32 mouse cellular contexts compared by ENCODE assay signal in the genomic region with DNA sequence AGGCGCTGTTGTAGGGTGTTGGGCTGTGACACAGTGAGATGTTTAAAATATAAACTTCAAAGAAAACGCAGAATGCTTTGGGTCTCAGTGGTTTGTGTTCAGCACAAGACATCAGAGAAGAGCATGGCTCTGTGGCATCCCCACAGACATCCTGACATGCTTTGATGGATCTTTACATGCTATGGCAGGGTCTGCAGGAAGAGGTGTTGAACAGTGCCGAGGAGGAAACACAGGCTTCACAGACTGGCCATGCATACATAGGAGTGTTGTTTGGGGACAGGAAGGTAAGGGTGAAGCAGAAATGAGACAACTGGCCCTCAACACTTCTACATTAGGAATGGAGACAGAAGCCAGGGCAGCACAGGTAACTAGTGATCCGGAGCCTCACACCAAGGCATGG. TPM values are rescaled to one million over a fixed set of nuclear protein-coding genes. Genes with fewer than 3 reads are reported as not detected.
DNase-seq lines count a peak whose midpoint lies in the region; ATAC-seq lines count a peak whose summit lies in the region.
"Had no signal": no experiment of that assay in that cellular context is flagged by ENCODE, and none has a peak within 500 bp of the region (broad histone marks: within the 10 kb centered on the region; RNA-seq: fewer than 3 reads in every experiment).

No protein-coding gene starts in this region.

- no peaks in the 10 kb centered on the region for H3K4me1 ChIP-seq in hindbrain, embryonic 11.5 days (replicated peaks; ENCODE audit: control insufficient read depth, insufficient read depth, low read length)
- H3K4me1 ChIP-seq: embryonic facial prominence, embryonic 12.5 days; forebrain, embryonic 12.5 days; heart, embryonic 10.5 days; hindbrain, embryonic 15.5 days; limb, embryonic 12.5 days; neural tube, embryonic 15.5 days had no signal

- H3K27ac ChIP-seq in hindbrain, embryonic 11.5 days (ENCODE audit: low read depth, low read length): no peak overlapping the region
- H3K27ac ChIP-seq: embryonic facial prominence, embryonic 12.5 days; forebrain, embryonic 12.5 days; heart, embryonic 10.5 days; hindbrain, embryonic 15.5 days; kidney, postnatal 0 days; layer of hippocampus, adult 2 months; limb, embryonic 12.5 days; neural tube, embryonic 15.5 days had no signal

- H3K9ac ChIP-seq in hindbrain, embryonic 11.5 days (ENCODE audit: low read depth, low read length): no peak overlapping the region
- H3K9ac ChIP-seq: embryonic facial prominence, embryonic 12.5 days; forebrain, embryonic 12.5 days; hindbrain, embryonic 15.5 days; limb, embryonic 12.5 days; liver, postnatal 0 days; neural tube, embryonic 15.5 days had no signal

- no peaks in the 10 kb centered on the region for H3K36me3 ChIP-seq in hindbrain, embryonic 11.5 days (ENCODE audit: control insufficient read depth, insufficient read depth, low read length)
- H3K36me3 ChIP-seq: embryonic facial prominence, embryonic 12.5 days; forebrain, embryonic 12.5 days; G1E; heart, embryonic 10.5 days; hindbrain, embryonic 15.5 days; limb, embryonic 12.5 days; neural tube, embryonic 15.5 days had no signal

- no peak for ATAC-seq in hindbrain, embryonic 11.5 days (ENCODE audit: low FRiP score)
- ATAC-seq: liver, postnatal 0 days; lung, postnatal 0 days; Patski had no signal

- no peaks in the 10 kb centered on the region for H3K27me3 ChIP-seq in hindbrain, embryonic 11.5 days (ENCODE audit: control insufficient read depth, insufficient read depth, low read length)
- H3K27me3 ChIP-seq: CH12.LX; embryonic facial prominence, embryonic 12.5 days; forebrain, embryonic 12.5 days; hindbrain, embryonic 15.5 days; neural tube, embryonic 15.5 days had no signal

- no peak overlapping the region for H3K4me3 ChIP-seq in hindbrain, embryonic 11.5 days (ENCODE audit: low read depth, low read length)
- H3K4me3 ChIP-seq: embryonic facial prominence, embryonic 12.5 days; forebrain, embryonic 12.5 days; heart, embryonic 10.5 days; hindbrain, embryonic 15.5 days; layer of hippocampus, adult 2 months; limb, embryonic 12.5 days; neural tube, embryonic 15.5 days had no signal

- peak; percentile 8 for DNase-seq in lung, postnatal 25 days (ENCODE audit: low spot score)
- DNase-seq in lung, postnatal 4 days: no peak
- peak; percentile 70 for DNase-seq in induced T-regulatory cell, adult 2 months (ENCODE audit: low read depth)
- DNase-seq in thymus, postnatal 0 days (ENCODE audit: low spot score): peak; percentile 42
- DNase-seq in kidney, postnatal 4 days: no peak
- no peak for DNase-seq in cerebellum, adult 11-12 months
- no peak for DNase-seq in hindbrain, embryonic 11.5 days (ENCODE audit: low spot score)
- DNase-seq: adrenal gland, adult 8-10 months; cerebellum, adult 18-20 months; cerebellum, postnatal 14 days; heart, postnatal 4 days; kidney, adult 2 months; layer of hippocampus, postnatal 36 days; liver, postnatal 0 days; right cerebral cortex, adult 18-20 months; right cerebral cortex, postnatal 4 days had no signal

- H3K4me2 ChIP-seq in hindbrain, embryonic 11.5 days (replicated peaks; ENCODE audit: low read depth, low read length): no peak overlapping the region
- H3K4me2 ChIP-seq: embryonic facial prominence, embryonic 12.5 days; forebrain, embryonic 12.5 days; hindbrain, embryonic 15.5 days; limb, embryonic 12.5 days; liver, embryonic 11.5 days; midbrain, embryonic 11.5 days; neural tube, embryonic 15.5 days had no signal

- H3K9me3 ChIP-seq in hindbrain, embryonic 11.5 days (ENCODE audit: control insufficient read depth, low read length): no peaks in the 10 kb centered on the region
- H3K9me3 ChIP-seq: embryonic facial prominence, embryonic 12.5 days; forebrain, embryonic 12.5 days; G1E; heart, embryonic 10.5 days; hindbrain, embryonic 15.5 days; limb, embryonic 12.5 days; neural tube, embryonic 15.5 days had no signal

- 88% methylated on average over 4 of the region's 4 CpGs for WGBS in hindbrain, embryonic 11.5 days

RNA-seq across cellular contexts. Expression of a gene that starts 34.0 kb away (rescaled TPM):
- polyA plus RNA-seq in thymus, postnatal 0 days (2015; fragmentation: Nextera tagmentation; extraction: Ambion mirVana): 4.2 and 4.5 TPM in 2 replicates
- 0.11 TPM in 1 of 2 replicates, not detected in the other for polyA plus RNA-seq in hindbrain, embryonic 11.5 days (2014; fragmentation: Nextera tagmentation; extraction: Ambion mirVana)
- polyA plus RNA-seq: forebrain, embryonic 12.5 days; hindbrain, embryonic 15.5 days; kidney, postnatal 0 days; midbrain, embryonic 11.5 days; midbrain, postnatal 0 days; neural tube, embryonic 15.5 days; testis, adult 2 months had no signal

Comparison
In these comparisons a context has a peak if more than half of its experiments do, and no peak if none do; other contexts are left out.
1. DNase-seq: peak in lung, postnatal 25 days (single experiment), induced T-regulatory cell, adult 2 months (single experiment) and thymus, postnatal 0 days (single experiment); none in lung, postnatal 4 days (0 of 2), kidney, postnatal 4 days (0 of 2), cerebellum, adult 11-12 months (single experiment) and hindbrain, embryonic 11.5 days (single experiment).